Mouse (Mus musculus): ENCODE results near the gene Dusp13.

GRCm38 (mm10) chr14:21763736-21764135, 12.8 kb upstream of the Dusp13 start:
- TF ChIP-seq CTCF (IDR thresholded peaks at IDR 0.05; ENCODE audit: low read depth) (no peak), EP300 (IDR thresholded peaks at IDR 0.05; ENCODE audit: low read depth) (no peak)

Data from liver, postnatal 0 days (tissue).